Mouse (Mus musculus): ENCODE measurements around the gene AC129217.1. TPM values are rescaled to one million over a fixed set of nuclear protein-coding genes. Genes with fewer than 3 reads are reported as not detected.

Gene AC129217.1
- total and polyA plus RNA-seq, 3 experiments, result not detected

DNA sequence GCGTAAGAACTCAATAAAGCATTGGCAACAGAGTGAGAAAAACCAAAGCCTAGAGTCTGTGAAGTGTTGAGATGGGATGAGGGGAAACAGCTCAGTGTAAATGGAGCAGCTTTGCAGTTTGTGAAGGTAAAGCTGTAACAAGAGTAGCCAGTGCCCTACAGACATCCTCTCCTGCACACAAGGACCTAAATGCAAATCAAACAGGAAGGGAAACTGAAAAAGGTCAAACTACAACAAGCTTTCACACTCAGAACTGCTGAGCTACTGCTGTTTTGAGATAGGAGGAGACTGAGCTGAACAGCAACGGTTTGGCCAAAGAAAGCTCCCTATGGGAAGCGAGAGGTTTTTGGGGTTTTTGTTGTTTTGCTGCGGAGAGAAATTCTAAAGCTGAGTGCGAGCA, 22.8 kb upstream of the AC129217.1 start:
- TF ChIP-seq POLR2A (IDR thresholded peaks at IDR 0.05; ENCODE audit: insufficient read depth, low read depth, low read length) (no peak), CTCF (IDR thresholded peaks at IDR 0.05) (no peak), EP300 (IDR thresholded peaks at IDR 0.05; ENCODE audit: insufficient read depth, low read depth, low read length) (no peak)
- H3K27ac ChIP-seq, result no peak overlapping the region
- no peak for DNase-seq
- no peaks in the 10 kb centered on the region; the same call in 1 of the 2 replicates for H3K4me1 ChIP-seq (ENCODE audit: control insufficient read depth, insufficient read depth, low read length)
- peaks cover 2% of the 10 kb centered on the region; the same call in 1 of the 2 replicates for H3K36me3 ChIP-seq (ENCODE audit: control insufficient read depth, insufficient read depth, low read length)
- WGBS, result 86% methylated on average over 5 of the region's 5 CpGs
- H3K79me2 ChIP-seq (replicated peaks; ENCODE audit: control insufficient read depth, insufficient read depth, low read length), result 0 out of 2 replicates have a peak, but pooled peaks cover 1% of the 10 kb centered on the region
- H3K27me3 ChIP-seq (ENCODE audit: control insufficient read depth, insufficient read depth, low read length), result no peaks in the 10 kb centered on the region
- no peak overlapping the region for H3K9ac ChIP-seq (ENCODE audit: low read depth, low read length)
- intact Hi-C loops (cut with DNase I), result no loop called here
- no peak overlapping the region for H3K4me3 ChIP-seq

DNA sequence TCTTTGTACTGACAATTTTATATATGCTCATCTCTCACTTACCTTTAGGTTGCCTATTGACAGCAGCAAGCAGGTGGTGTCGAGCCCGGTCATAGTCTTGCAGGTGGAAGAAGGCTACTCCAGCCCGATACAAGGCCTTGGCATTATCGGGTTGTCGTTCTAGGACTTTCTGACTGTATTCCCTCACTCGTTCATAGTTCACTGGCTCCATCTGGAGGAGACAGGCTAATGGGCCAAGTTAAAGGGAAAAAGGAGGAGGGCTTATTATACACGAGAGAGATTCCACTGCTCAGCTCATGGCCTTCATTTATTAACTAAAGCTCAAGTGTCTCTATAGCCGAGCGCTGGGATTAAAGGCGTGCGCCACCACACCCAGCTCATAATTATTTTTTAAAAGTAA, 13.8 kb upstream of the AC129217.1 start:
- H3K4me3 ChIP-seq, result no peak overlapping the region
- WGBS, result 69% methylated on average over 11 of the region's 11 CpGs
- peaks cover 3% of the 10 kb centered on the region for H3K4me1 ChIP-seq (ENCODE audit: control insufficient read depth, insufficient read depth, low read length)
- H3K36me3 ChIP-seq (ENCODE audit: control insufficient read depth, insufficient read depth, low read length), result peaks cover 6% of the 10 kb centered on the region; the same call in 1 of the 2 replicates
- H3K9ac ChIP-seq (ENCODE audit: low read depth, low read length), result no peak overlapping the region
- no peaks in the 10 kb centered on the region for H3K27me3 ChIP-seq (ENCODE audit: control insufficient read depth, insufficient read depth, low read length)
- no peak for DNase-seq
- intact Hi-C loops (cut with DNase I), result loop anchor here (5.0 kb wide), 4 partner anchors 44 to 94 kb away; partner anchors contain the start of genes 1700092M07Rik, Nxf1, Slc3a2 and Stx5a
- H3K27ac ChIP-seq, result no peak overlapping the region
- H3K79me2 ChIP-seq (replicated peaks; ENCODE audit: control insufficient read depth, insufficient read depth, low read length), result peaks cover 1% of the 10 kb centered on the region; the same call in 1 of the 2 replicates
- TF ChIP-seq CTCF (IDR thresholded peaks at IDR 0.05), result no peak
- no peak for TF ChIP-seq POLR2A (IDR thresholded peaks at IDR 0.05; ENCODE audit: insufficient read depth, low read depth, low read length)
- TF ChIP-seq EP300 (IDR thresholded peaks at IDR 0.05; ENCODE audit: insufficient read depth, low read depth, low read length), result no peak

DNA sequence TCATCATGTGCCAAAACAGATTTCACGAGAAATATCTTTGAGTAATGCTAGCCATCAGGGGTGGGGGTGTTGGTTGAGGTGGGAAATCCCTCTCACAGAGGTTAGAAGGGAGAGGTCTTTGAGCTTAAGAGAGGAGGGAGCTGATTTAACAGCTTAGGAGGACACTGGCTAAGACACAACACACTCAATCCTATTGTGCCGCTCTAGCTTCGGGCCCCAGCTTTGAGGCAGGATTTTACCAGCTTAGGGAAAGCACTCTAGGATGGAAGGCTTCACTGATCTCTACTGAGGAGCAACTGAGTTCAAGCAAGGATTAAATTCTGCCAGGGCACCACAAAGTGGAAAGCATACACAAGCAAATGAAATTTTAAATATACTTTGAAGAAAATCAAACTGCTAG, 12.6 kb upstream of the AC129217.1 start:
- intact Hi-C loops (cut with DNase I), result loop anchor here (5.0 kb wide), 4 partner anchors 45 to 95 kb away; partner anchors contain the start of genes 1700092M07Rik, Nxf1, Slc3a2 and Stx5a

DNA sequence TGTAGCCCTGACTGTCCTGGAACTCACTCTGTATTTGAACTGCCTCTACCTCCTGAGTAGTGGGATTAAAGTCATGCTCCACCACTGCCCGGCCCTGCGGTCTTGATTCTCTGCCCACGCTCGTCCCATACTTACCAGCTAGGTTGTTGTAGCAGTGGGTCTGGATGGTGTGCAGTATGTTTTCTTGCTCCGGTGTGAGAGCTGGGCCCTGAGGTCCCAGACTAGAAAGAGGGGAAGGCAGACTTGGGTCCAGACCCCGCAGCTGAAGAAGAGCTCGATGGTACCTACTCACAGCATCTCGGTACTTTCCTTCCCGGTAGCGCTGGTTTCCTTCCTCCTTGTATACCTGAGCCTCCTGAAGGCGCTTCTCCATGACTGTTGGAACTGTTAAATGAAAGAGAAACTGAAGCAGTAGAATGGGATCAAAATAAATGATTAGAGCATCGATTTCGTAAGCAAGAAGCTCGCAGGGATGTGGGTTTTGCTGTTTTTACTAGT, 11.2 kb upstream of the AC129217.1 start:
- H3K27ac ChIP-seq, result peak overlapping the region; percentile 97
- H3K27me3 ChIP-seq (ENCODE audit: control insufficient read depth, insufficient read depth, low read length), result no peaks in the 10 kb centered on the region
- no peak for TF ChIP-seq EP300 (IDR thresholded peaks at IDR 0.05; ENCODE audit: insufficient read depth, low read depth, low read length)
- TF ChIP-seq CTCF (IDR thresholded peaks at IDR 0.05), result no peak
- TF ChIP-seq POLR2A (IDR thresholded peaks at IDR 0.05; ENCODE audit: insufficient read depth, low read depth, low read length), result no peak
- intact Hi-C loops (cut with DNase I), result loop anchor here (2.0 to 5.0 kb wide), 5 partner anchors 16 to 96 kb away; partner anchors contain the start of genes 1700092M07Rik, Nxf1, Slc3a2 and Stx5a
- no peak for DNase-seq
- H3K79me2 ChIP-seq (replicated peaks; ENCODE audit: control insufficient read depth, insufficient read depth, low read length), result peaks cover 1% of the 10 kb centered on the region; the same call in 1 of the 2 replicates
- peaks cover 7% of the 10 kb centered on the region for H3K4me1 ChIP-seq (ENCODE audit: control insufficient read depth, insufficient read depth, low read length)
- WGBS, result 9% methylated on average over 14 of the region's 14 CpGs
- H3K9ac ChIP-seq (ENCODE audit: low read depth, low read length), result peak overlapping the region; percentile 62
- H3K4me3 ChIP-seq, result peak overlapping the region; percentile 86
- H3K36me3 ChIP-seq (ENCODE audit: control insufficient read depth, insufficient read depth, low read length), result peaks cover 18% of the 10 kb centered on the region

More for the DNA sequence above, 12.6 kb upstream of the AC129217.1 start:
- TF ChIP-seq EP300 (IDR thresholded peaks at IDR 0.05; ENCODE audit: insufficient read depth, low read depth, low read length), result no peak
- Histone ChIP-seq H3K4me3 (no peak overlapping the region), H3K27ac (no peak overlapping the region), H3K27me3 (ENCODE audit: control insufficient read depth, insufficient read depth, low read length) (no peaks in the 10 kb centered on the region), H3K4me1 (ENCODE audit: control insufficient read depth, insufficient read depth, low read length) (peaks cover 5% of the 10 kb centered on the region), H3K36me3 (ENCODE audit: control insufficient read depth, insufficient read depth, low read length) (peaks cover 6% of the 10 kb centered on the region), H3K79me2 (replicated peaks; ENCODE audit: control insufficient read depth, insufficient read depth, low read length) (peaks cover 1% of the 10 kb centered on the region; the same call in 1 of the 2 replicates), H3K9ac (ENCODE audit: low read depth, low read length) (no peak overlapping the region)
- DNase-seq, result no peak
- 61% methylated on average over 3 of the region's 3 CpGs for WGBS

DNA sequence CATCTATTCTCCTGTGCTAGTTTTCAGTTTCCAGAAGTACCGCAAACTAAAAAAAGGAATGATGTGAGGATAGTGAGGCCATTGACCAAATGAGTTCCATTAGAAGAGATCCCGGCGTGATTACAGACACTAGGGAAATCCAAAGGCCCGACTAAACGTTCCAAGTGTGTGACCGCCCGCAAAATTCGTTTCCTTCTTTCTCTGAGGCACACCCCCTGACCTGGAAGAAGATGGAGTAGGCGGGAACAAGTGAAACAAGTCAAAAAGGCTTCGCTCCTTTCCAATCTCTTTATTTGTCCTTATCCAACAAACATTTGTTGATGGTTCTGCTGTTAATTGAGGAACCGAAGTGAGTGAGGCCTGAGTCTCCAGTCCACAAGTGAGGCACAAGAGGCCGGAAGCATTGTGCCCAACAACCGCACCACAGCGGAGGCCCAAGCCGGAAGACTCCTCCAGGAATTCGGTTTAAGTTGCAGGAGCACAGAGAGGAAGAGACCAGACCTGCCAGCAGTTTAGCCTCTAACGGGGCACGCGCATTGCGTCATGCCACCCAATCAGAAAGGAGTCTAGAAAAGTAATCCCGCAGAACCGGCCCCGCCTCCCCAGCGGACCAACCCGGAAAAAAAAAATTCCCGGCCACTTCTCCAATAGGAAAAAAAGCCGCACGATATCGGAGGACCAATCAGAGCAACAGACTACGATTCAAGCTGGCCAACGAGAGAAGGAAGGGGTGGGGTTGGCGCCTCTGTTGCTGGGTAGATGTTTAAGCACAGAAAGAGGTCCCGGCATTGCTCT, 10.6 kb upstream of the AC129217.1 start, which contains the start of gene Ttc9c:
Gene Ttc9c (minus strand): TSS at position 533 of the 795 bp plus-strand sequence.
- H3K27me3 ChIP-seq (ENCODE audit: control insufficient read depth, insufficient read depth, low read length), result no peaks in the 10 kb centered on the region
- peak within 1 kb of the TSS; percentile 97 for H3K27ac ChIP-seq
- peaks cover 7% of the 10 kb centered on the region for H3K4me1 ChIP-seq (ENCODE audit: control insufficient read depth, insufficient read depth, low read length)
- H3K4me3 ChIP-seq, result peak within 1 kb of the TSS; percentile 86
- H3K9ac ChIP-seq (ENCODE audit: low read depth, low read length), result peak within 1 kb of the TSS; percentile 93
- peaks cover 1% of the 10 kb centered on the region; the same call in 1 of the 2 replicates for H3K79me2 ChIP-seq (replicated peaks; ENCODE audit: control insufficient read depth, insufficient read depth, low read length)
- intact Hi-C loops (cut with DNase I), result loop anchor here (2.0 to 5.0 kb wide), 5 partner anchors 16 to 97 kb away; partner anchors contain the start of genes 1700092M07Rik, Nxf1, Slc3a2 and Stx5a
- peak; percentile 91 to 98 for DNase-seq
- TF ChIP-seq POLR2A (IDR thresholded peaks at IDR 0.05; ENCODE audit: insufficient read depth, low read depth, low read length), result peak; percentile 82
- no peak for TF ChIP-seq CTCF (IDR thresholded peaks at IDR 0.05)
- TF ChIP-seq EP300 (IDR thresholded peaks at IDR 0.05; ENCODE audit: insufficient read depth, low read depth, low read length), result peak; percentile 79
- peaks cover 20% of the 10 kb centered on the region for H3K36me3 ChIP-seq (ENCODE audit: control insufficient read depth, insufficient read depth, low read length)
- under 1% methylated on average over 33 of the region's 33 CpGs for WGBS

Measured in heart, adult 2 months (tissue).